Mouse (Mus musculus) limb, embryonic 14.5 days (tissue): ENCODE measurements around the gene Prpf8. TPM values are rescaled to one million over a fixed set of nuclear protein-coding genes. Genes with fewer than 3 reads are reported as not detected.
A peak's percentile ranks its signal among the peaks of the same experiment; 100 is the strongest.

ENCODE experiments used
- ATAC-seq: fragments of 200-750 bp; cut with Nextera tagmentation; 2 replicates; pipeline ENCODE4 v1.8.0; 2017; ENCODE audit warnings: low read depth, moderate number of reproducible peaks, moderate TSS enrichment; ENCODE audit not compliant: low FRiP score
- DNase-seq: peaks from one replicate; pipeline ENCODE4 v3.0.0-alpha.2; 2015; ENCODE audit warnings: low spot score
- H3K27ac ChIP-seq: fragments of 300-500 bp; sonication (generic); replicated peaks from 2 replicates; pipeline ENCODE4 v1.5.1; 2014; ENCODE audit warnings: low read depth, mild to moderate bottlenecking, low read length, moderate library complexity, mixed read lengths
- H3K27me3 ChIP-seq: fragments of 300-500 bp; sonication (generic); 2 replicates; pipeline ENCODE4 v1.6.1; 2014; ENCODE audit warnings: low read length, mixed read lengths; ENCODE audit not compliant: control insufficient read depth, insufficient read depth
- H3K36me3 ChIP-seq: fragments of 300-500 bp; sonication (generic); 2 replicates; pipeline ENCODE4 v1.6.1; 2014; ENCODE audit warnings: mild to moderate bottlenecking, low read length, moderate library complexity, mixed read lengths; ENCODE audit not compliant: control insufficient read depth, insufficient read depth
- H3K4me1 ChIP-seq: fragments of 300-500 bp; sonication (generic); 2 replicates; pipeline ENCODE4 v1.6.1; 2014; ENCODE audit warnings: antibody characterized with exemption, low read length, mixed read lengths; ENCODE audit not compliant: control insufficient read depth, insufficient read depth
- H3K4me2 ChIP-seq: fragments of 300-500 bp; sonication (generic); replicated peaks from 2 replicates; pipeline ENCODE4 v1.6.1; 2014; ENCODE audit warnings: low read depth, mild to moderate bottlenecking, low read length, moderate library complexity; ENCODE audit not compliant: severe bottlenecking
- H3K4me3 ChIP-seq: fragments of 300-500 bp; sonication (generic); replicated peaks from 2 replicates; pipeline ENCODE4 v1.5.1; 2014; ENCODE audit warnings: low read length
- H3K9ac ChIP-seq: fragments of 300-500 bp; sonication (generic); 2 replicates; pipeline ENCODE4 v1.6.1; 2014; ENCODE audit warnings: mild to moderate bottlenecking, low read depth, low read length, moderate library complexity; ENCODE audit not compliant: severe bottlenecking
- H3K9me3 ChIP-seq: fragments of 300-500 bp; sonication (generic); 2 replicates; pipeline ENCODE4 v1.6.1; 2016; ENCODE audit warnings: low read length; ENCODE audit not compliant: control insufficient read depth
- POLR2A ChIP-seq: fragments of 200-500 bp; IDR thresholded peaks from 2 replicates; pipeline ENCODE4 v1.8.0; 2012; ENCODE audit warnings: inconsistent platforms, mild to moderate bottlenecking, moderate library complexity, borderline replicate concordance; ENCODE audit not compliant: insufficient read depth, insufficient read length; ENCODE audit errors: extremely low read depth
- WGBS: fragments of 180-500 bp; shearing (Covaris S2); extraction: QIAGEN DNeasy Blood & Tissue Kit; methylation state at CpG from one replicate; pipeline ENCODE4 v1.1.7; 2014; 5-methylcytosine and 5-hydroxymethylcytosine counted together
- polyA plus RNA-seq, 2 experiments: library from polyadenylated mRNA; depleted of rRNA in 1 of 2; stranded (reverse) in 1 of 2; unstranded in 1 of 2; fragments of >200 nt; fragmentation: Nextera tagmentation in 1 of 2; extraction: Ambion mirVana in 1 of 2; gene quantifications; 2 replicates each; pipeline versions ENCODE4 v1.2.1 to v1.2.3; 2012 to 2014

The Prpf8 gene
- polyA plus RNA-seq, 2 experiments, result 85.9 to 123 TPM

- Histone ChIP-seq H3K4me2 (no peak overlapping the region), H3K9me3 (no peaks in the 10 kb centered on the region), H3K36me3 (no peaks in the 10 kb centered on the region), H3K9ac (no peak overlapping the region), H3K4me1 (0 out of 2 replicates have a peak, but pooled peaks cover under 1% of the 10 kb centered on the region), H3K27me3 (no peaks in the 10 kb centered on the region), H3K27ac (no peak overlapping the region), H3K4me3 (no peak overlapping the region)
- ATAC-seq, result no peak
- DNase-seq, result no peak
- 82% methylated on average over 15 of the region's 15 CpGs for WGBS
- TF ChIP-seq POLR2A, result no peak
These were observed 39.0 kb downstream of the Prpf8 start for GRCm38 (mm10) chr11:75525531-75526125.

GRCm38 (mm10) chr11:75526943-75527342, 40.3 kb downstream of the Prpf8 start:
- WGBS, result 87% methylated on average over 6 of the region's 6 CpGs
- H3K4me2 ChIP-seq, result no peak overlapping the region

GRCm38 (mm10) chr11:75529771-75530170, 43.2 kb downstream of the Prpf8 start:
- TF ChIP-seq POLR2A, result no peak
- Histone ChIP-seq H3K27ac (no peak overlapping the region), H3K4me3 (no peak overlapping the region), H3K9ac (no peak overlapping the region), H3K36me3 (no peaks in the 10 kb centered on the region), H3K9me3 (no peaks in the 10 kb centered on the region), H3K4me1 (peaks cover 11% of the 10 kb centered on the region; the same call in 1 of the 2 replicates), H3K27me3 (no peaks in the 10 kb centered on the region), H3K4me2 (no peak overlapping the region)
- no peak for DNase-seq
- ATAC-seq, result no peak
- 58% methylated on average over 4 of the region's 4 CpGs for WGBS

More at GRCm38 (mm10) chr11:75526943-75527342, 40.3 kb downstream of the Prpf8 start:
- H3K27ac ChIP-seq, result no peak overlapping the region
- no peaks in the 10 kb centered on the region for H3K9me3 ChIP-seq
- 0 out of 2 replicates have a peak, but pooled peaks cover 3% of the 10 kb centered on the region for H3K4me1 ChIP-seq
- no peak overlapping the region for H3K4me3 ChIP-seq
- no peak for TF ChIP-seq POLR2A
- ATAC-seq (no peak), DNase-seq (no peak)
- no peak overlapping the region for H3K9ac ChIP-seq
- no peaks in the 10 kb centered on the region for H3K36me3 ChIP-seq
- no peaks in the 10 kb centered on the region for H3K27me3 ChIP-seq

GRCm38 (mm10) chr11:75530325-75530724, 43.7 kb downstream of the Prpf8 start:
- Histone ChIP-seq H3K9me3 (no peaks in the 10 kb centered on the region), H3K27me3 (no peaks in the 10 kb centered on the region), H3K4me1 (peaks cover 11% of the 10 kb centered on the region; the same call in 1 of the 2 replicates), H3K9ac (peak overlapping the region; percentile 74), H3K4me2 (peak overlapping the region; percentile 99), H3K4me3 (peak overlapping the region; percentile 65), H3K27ac (no peak overlapping the region), H3K36me3 (no peaks in the 10 kb centered on the region)
- TF ChIP-seq POLR2A, result no peak
- ATAC-seq (no peak), DNase-seq (peak; percentile 90)
- WGBS, result 0% methylated on average over 10 of the region's 10 CpGs

- TF ChIP-seq POLR2A, result no peak
- Histone ChIP-seq H3K4me1 (peaks cover 11% of the 10 kb centered on the region; the same call in 1 of the 2 replicates), H3K4me2 (peak overlapping the region; percentile 99), H3K4me3 (peak overlapping the region; percentile 65), H3K9me3 (no peaks in the 10 kb centered on the region), H3K36me3 (no peaks in the 10 kb centered on the region), H3K9ac (peak overlapping the region; percentile 74), H3K27me3 (no peaks in the 10 kb centered on the region), H3K27ac (peak overlapping the region; percentile 67)
- under 1% methylated on average over 31 of the region's 31 CpGs for WGBS
- peak; percentile 7 for ATAC-seq
- no peak for DNase-seq
These were observed 44.3 kb downstream of the Prpf8 start for GRCm38 (mm10) chr11:75530845-75531373.
